Mouse (Mus musculus) forebrain, embryonic 13.5 days (tissue): Measurements from ENCODE around the gene Tbc1d22a. TPM values are rescaled to one million over a fixed set of nuclear protein-coding genes. Genes with fewer than 3 reads are reported as not detected.

Source experiments
- ATAC-seq: fragments of 200-750 bp; cut with Nextera tagmentation; 2 replicates; pipeline ENCODE4 v1.8.0; 2017
- H3K27ac ChIP-seq: fragments of 300-500 bp; sonication (generic); 2 replicates; pipeline ENCODE4 v1.5.1; 2015; ENCODE audit warnings: inconsistent platforms, mild to moderate bottlenecking, moderate library complexity
- H3K27me3 ChIP-seq: fragments of 300-500 bp; sonication (generic); 2 replicates; pipeline ENCODE4 v1.6.1; 2015; ENCODE audit warnings: mild to moderate bottlenecking, inconsistent platforms
- H3K36me3 ChIP-seq: fragments of 300-500 bp; sonication (generic); 2 replicates; pipeline ENCODE4 v1.6.1; 2015; ENCODE audit warnings: mild to moderate bottlenecking, inconsistent platforms; ENCODE audit not compliant: poor library complexity, severe bottlenecking
- H3K4me1 ChIP-seq: fragments of 300-500 bp; sonication (generic); 2 replicates; pipeline ENCODE4 v1.6.1; 2015; ENCODE audit warnings: inconsistent platforms
- H3K4me2 ChIP-seq: fragments of 300-500 bp; sonication (generic); 2 replicates; pipeline ENCODE4 v1.6.1; 2015; ENCODE audit warnings: inconsistent platforms, mild to moderate bottlenecking, moderate library complexity
- H3K4me3 ChIP-seq: fragments of 300-500 bp; sonication (generic); 2 replicates; pipeline ENCODE4 v1.5.1; 2015; ENCODE audit warnings: mild to moderate bottlenecking, inconsistent platforms
- H3K9ac ChIP-seq: fragments of 300-500 bp; sonication (generic); 2 replicates; pipeline ENCODE4 v1.6.1; 2015; ENCODE audit warnings: mild to moderate bottlenecking, inconsistent platforms
- H3K9me3 ChIP-seq: fragments of 300-500 bp; sonication (generic); replicated peaks from 2 replicates; pipeline ENCODE4 v1.6.1; 2016; ENCODE audit warnings: inconsistent platforms
- whole genome bisulfite sequencing: fragments of 180-500 bp; shearing (Covaris S2); methylation state at CpG from one replicate; pipeline ENCODE4 v1.1.7; 2015; 5-methylcytosine and 5-hydroxymethylcytosine counted together
- polyA plus RNA-seq: library from polyadenylated mRNA; unstranded; fragments of >200 nt; fragmentation: Nextera tagmentation; extraction: Ambion mirVana; gene quantifications from 2 replicates; pipeline ENCODE4 v1.2.1, GENCODE M21; 2015

The Tbc1d22a gene
- polyA plus RNA-seq, 1 experiment from 2014 or later, result 10.1 TPM

DNA sequence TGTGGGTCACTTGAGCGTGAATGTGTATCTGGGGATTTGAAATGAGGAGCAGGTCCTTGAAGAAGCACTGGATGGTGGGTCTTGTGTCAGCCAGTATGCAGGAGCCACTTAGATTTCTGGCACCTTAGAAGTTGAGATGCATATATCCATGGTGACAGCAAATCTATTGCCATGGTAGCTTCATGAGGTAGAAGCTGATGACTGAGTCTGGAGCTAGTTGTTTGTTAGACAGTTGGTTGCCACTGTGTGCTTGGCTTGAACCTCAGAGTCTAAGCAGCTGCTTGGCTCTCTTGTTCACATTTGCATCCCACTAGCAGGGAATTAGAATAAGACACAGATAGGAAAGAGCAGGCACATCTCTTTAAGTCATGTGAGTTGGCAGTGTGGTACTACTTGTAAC is 89.6 kb downstream of the Tbc1d22a start:
- H3K9ac ChIP-seq, result no peak overlapping the region
- H3K27ac ChIP-seq, result no peak overlapping the region
- no peak overlapping the region for H3K4me2 ChIP-seq
- H3K9me3 ChIP-seq, result no peaks in the 10 kb centered on the region
- H3K27me3 ChIP-seq, result no peaks in the 10 kb centered on the region
- ATAC-seq, result no peak
- no peaks in the 10 kb centered on the region for H3K4me1 ChIP-seq
- H3K36me3 ChIP-seq, result 0 out of 2 replicates have a peak, but pooled peaks cover 5% of the 10 kb centered on the region
- WGBS, result 93% methylated on average over 1 of the region's 1 CpGs
- no peak overlapping the region for H3K4me3 ChIP-seq

GRCm38 (mm10) chr15:86304861-86305260 is 90.6 kb downstream of the Tbc1d22a start:
- no peak overlapping the region for H3K4me2 ChIP-seq
- 0 out of 2 replicates have a peak, but pooled peaks cover 5% of the 10 kb centered on the region for H3K36me3 ChIP-seq
- 89% methylated on average over 3 of the region's 3 CpGs for WGBS
- no peak overlapping the region for H3K27ac ChIP-seq
- no peak overlapping the region for H3K4me3 ChIP-seq
- 0 out of 2 replicates have a peak, but pooled peaks cover 4% of the 10 kb centered on the region for H3K4me1 ChIP-seq
- H3K9me3 ChIP-seq, result no peaks in the 10 kb centered on the region
- no peaks in the 10 kb centered on the region for H3K27me3 ChIP-seq
- ATAC-seq, result no peak
- H3K9ac ChIP-seq, result no peak overlapping the region

DNA sequence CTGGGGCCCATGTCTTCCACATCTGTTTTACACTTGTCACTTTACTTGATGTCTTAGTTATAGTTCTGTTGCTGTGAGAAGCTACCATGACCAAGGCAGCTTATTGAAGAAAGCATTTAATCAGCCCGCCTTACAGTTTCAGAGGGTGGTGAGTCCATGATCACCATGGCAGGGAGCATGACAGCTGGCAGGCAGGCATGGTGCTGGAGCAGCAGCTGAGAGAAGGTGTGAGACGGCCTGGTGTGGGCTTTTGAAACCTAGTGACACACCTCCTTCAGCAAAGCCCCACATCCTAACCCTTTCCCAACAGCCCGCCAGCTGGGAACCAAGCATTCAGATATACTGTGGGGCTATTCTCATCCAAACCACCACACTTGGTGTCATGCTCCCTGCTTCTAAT is 91.0 kb downstream of the Tbc1d22a start:
- Histone ChIP-seq H3K9me3 (no peaks in the 10 kb centered on the region), H3K4me2 (no peak overlapping the region), H3K9ac (no peak overlapping the region), H3K27ac (no peak overlapping the region), H3K36me3 (0 out of 2 replicates have a peak, but pooled peaks cover 3% of the 10 kb centered on the region), H3K27me3 (no peaks in the 10 kb centered on the region), H3K4me3 (no peak overlapping the region), H3K4me1 (0 out of 2 replicates have a peak, but pooled peaks cover 4% of the 10 kb centered on the region)
- no peak for ATAC-seq
- 82% methylated on average over 3 of the region's 3 CpGs for WGBS

- ATAC-seq, result 0 out of 2 replicates have a peak, but pooled peaks have one; percentile 63
- 78% methylated on average over 5 of the region's 5 CpGs for WGBS
- Histone ChIP-seq H3K27ac (peak overlapping the region; percentile 20; the same call in 1 of the 2 replicates), H3K9ac (no peak overlapping the region), H3K27me3 (no peaks in the 10 kb centered on the region), H3K4me3 (no peak overlapping the region), H3K36me3 (peaks cover 6% of the 10 kb centered on the region), H3K9me3 (no peaks in the 10 kb centered on the region), H3K4me2 (no peak overlapping the region), H3K4me1 (0 out of 2 replicates have a peak, but pooled peaks cover 4% of the 10 kb centered on the region)
Measured at GRCm38 (mm10) chr15:86309213-86309829, 95.1 kb downstream of the Tbc1d22a start.

- Histone ChIP-seq H3K4me1 (peaks cover 20% of the 10 kb centered on the region), H3K36me3 (peaks cover 4% of the 10 kb centered on the region; the same call in 1 of the 2 replicates), H3K9me3 (no peaks in the 10 kb centered on the region), H3K27ac (no peak overlapping the region), H3K4me2 (no peak overlapping the region), H3K27me3 (no peaks in the 10 kb centered on the region), H3K4me3 (no peak overlapping the region), H3K9ac (no peak overlapping the region)
- ATAC-seq, result no peak
- WGBS, result 77% methylated on average over 19 of the region's 19 CpGs
Measured at GRCm38 (mm10) chr15:86320803-86321510, 106.7 kb downstream of the Tbc1d22a start.

DNA sequence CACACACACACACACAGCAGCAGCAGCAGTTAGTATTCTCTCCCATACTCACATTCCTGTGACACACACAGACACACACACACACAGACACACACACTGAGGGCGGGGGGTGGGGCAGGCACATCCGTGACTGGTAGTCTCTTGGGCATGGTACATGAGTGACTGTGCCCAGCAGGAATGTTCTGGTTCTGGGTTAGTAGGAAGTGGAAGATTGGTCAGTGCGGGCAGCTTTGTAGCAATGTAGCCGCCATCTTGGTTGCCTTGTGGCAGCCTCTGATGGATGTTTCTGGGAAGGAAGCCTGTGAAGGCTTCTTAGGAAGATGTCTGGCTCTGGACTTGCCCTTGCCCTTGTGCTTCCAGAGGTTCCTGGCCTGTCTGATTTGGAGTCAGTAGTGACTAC is 112.1 kb downstream of the Tbc1d22a start:
- 91% methylated on average over 4 of the region's 4 CpGs for WGBS
- Histone ChIP-seq H3K27ac (no peak overlapping the region), H3K4me1 (peaks cover 42% of the 10 kb centered on the region), H3K9ac (no peak overlapping the region), H3K4me2 (no peak overlapping the region), H3K4me3 (no peak overlapping the region), H3K36me3 (no peaks in the 10 kb centered on the region), H3K9me3 (no peaks in the 10 kb centered on the region), H3K27me3 (no peaks in the 10 kb centered on the region)
- ATAC-seq, result no peak

GRCm38 (mm10) chr15:86329911-86330310 is 115.7 kb downstream of the Tbc1d22a start:
- WGBS, result 42% methylated on average over 7 of the region's 7 CpGs
- H3K9ac ChIP-seq, result no peak overlapping the region
- no peaks in the 10 kb centered on the region for H3K9me3 ChIP-seq
- peaks cover 53% of the 10 kb centered on the region for H3K4me1 ChIP-seq
- no peaks in the 10 kb centered on the region for H3K27me3 ChIP-seq
- H3K4me2 ChIP-seq, result no peak overlapping the region
- peak; percentile 63; the same call in 1 of the 2 replicates for ATAC-seq
- H3K4me3 ChIP-seq, result no peak overlapping the region
- no peaks in the 10 kb centered on the region for H3K36me3 ChIP-seq
- H3K27ac ChIP-seq, result peak overlapping the region; percentile 63

DNA sequence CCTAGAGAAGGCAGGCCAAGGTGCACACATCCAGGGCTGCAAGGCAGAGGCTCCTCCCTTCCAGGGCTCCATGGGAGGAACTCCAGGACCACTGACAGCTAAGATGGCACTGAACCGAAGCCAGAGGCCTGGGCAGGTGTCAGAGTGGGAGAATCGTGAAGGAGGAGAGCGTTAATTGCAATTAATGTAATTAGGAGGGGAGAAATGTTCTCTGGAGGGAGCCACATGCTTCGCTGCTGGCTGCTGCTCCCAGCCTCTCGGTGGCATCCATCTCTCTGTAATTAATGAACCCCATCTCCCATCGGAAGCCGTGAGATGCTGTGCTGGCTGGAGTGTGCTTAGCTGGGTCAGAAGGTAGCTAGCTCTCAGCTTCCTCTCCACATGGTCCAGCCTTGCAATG is 116.2 kb downstream of the Tbc1d22a start:
- H3K4me1 ChIP-seq, result peaks cover 57% of the 10 kb centered on the region
- ATAC-seq, result peak; percentile 70

DNA sequence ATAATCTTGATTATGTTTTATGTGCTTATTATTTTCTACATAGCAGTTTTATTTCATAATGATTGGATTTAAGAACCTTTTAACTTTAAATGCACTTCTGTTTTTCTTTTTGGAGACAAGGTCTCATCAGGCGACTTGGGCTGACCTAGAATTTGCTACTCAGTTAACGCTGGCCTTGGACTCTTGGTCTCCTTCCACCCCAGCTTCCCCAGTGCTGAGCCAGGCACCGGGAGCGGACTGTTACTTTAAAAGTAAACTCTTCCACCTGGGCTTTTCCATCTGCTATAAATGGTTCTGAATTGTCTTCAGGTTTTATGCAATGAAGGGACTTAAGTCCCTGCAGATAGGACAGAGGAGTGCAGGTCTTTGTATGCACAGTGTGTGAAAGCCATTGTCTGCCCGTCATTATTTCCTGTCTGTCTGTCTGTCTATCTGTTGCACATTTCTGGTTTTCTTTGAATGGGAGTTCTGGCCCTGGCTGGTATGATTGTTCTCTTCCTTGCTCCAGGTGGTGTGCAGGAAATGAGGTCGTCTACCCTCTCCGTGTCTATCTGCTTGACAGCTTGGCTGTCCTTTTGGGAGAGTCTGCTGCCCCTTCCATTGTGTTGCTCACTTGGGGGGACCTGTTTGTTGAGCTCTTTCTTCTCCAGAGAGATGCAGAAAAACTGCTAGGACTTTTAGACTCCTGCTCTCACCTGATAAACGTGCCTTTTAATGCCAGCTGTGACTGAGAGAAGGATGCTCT is 117.4 kb downstream of the Tbc1d22a start:
- H3K27me3 ChIP-seq, result no peaks in the 10 kb centered on the region
- no peak overlapping the region for H3K4me3 ChIP-seq
- peaks cover 57% of the 10 kb centered on the region for H3K4me1 ChIP-seq
- no peak overlapping the region for H3K4me2 ChIP-seq
- no peaks in the 10 kb centered on the region for H3K9me3 ChIP-seq
- 68% methylated on average over 8 of the region's 8 CpGs for WGBS
- H3K9ac ChIP-seq, result no peak overlapping the region
- ATAC-seq, result no peak
- no peak overlapping the region for H3K27ac ChIP-seq
- no peaks in the 10 kb centered on the region for H3K36me3 ChIP-seq

More for the DNA sequence above, 116.2 kb downstream of the Tbc1d22a start:
- 40% methylated on average over 7 of the region's 7 CpGs for WGBS
- no peak overlapping the region for H3K4me2 ChIP-seq
- H3K27ac ChIP-seq, result peak overlapping the region; percentile 63
- H3K27me3 ChIP-seq, result no peaks in the 10 kb centered on the region
- H3K9me3 ChIP-seq, result no peaks in the 10 kb centered on the region
- no peaks in the 10 kb centered on the region for H3K36me3 ChIP-seq
- H3K9ac ChIP-seq, result no peak overlapping the region
- H3K4me3 ChIP-seq, result no peak overlapping the region

- H3K9me3 ChIP-seq, result no peaks in the 10 kb centered on the region
- peaks cover 3% of the 10 kb centered on the region; the same call in 1 of the 2 replicates for H3K27me3 ChIP-seq
- no peak overlapping the region for H3K9ac ChIP-seq
- WGBS, result 93% methylated on average over 4 of the region's 4 CpGs
- H3K4me3 ChIP-seq, result no peak overlapping the region
- no peak for ATAC-seq
- H3K36me3 ChIP-seq, result no peaks in the 10 kb centered on the region
- peaks cover 56% of the 10 kb centered on the region for H3K4me1 ChIP-seq
- H3K4me2 ChIP-seq, result no peak overlapping the region
- no peak overlapping the region for H3K27ac ChIP-seq
Measured at GRCm38 (mm10) chr15:86333176-86333575, 118.9 kb downstream of the Tbc1d22a start.

DNA sequence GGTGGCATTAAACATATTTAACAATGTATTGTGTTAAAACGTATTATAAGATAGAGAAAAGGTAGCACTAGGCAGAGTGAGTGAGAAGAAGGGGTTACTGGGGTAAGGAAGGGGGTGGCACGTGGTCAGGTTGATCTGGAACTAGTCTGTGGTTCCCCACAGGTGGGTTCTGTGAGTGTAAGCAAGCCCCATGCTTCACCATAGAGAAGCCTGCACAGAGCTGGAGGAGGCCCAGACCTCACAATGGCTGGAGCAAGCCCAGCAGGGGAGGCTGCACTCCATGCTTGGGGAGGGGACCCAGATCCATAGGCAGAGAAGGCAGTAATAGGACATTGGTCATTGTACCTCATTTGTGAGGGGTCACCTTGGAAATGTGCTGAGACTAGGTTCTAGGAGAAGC is 119.3 kb downstream of the Tbc1d22a start:
- H3K27ac ChIP-seq, result no peak overlapping the region
- no peak overlapping the region for H3K4me3 ChIP-seq
- no peaks in the 10 kb centered on the region for H3K36me3 ChIP-seq
- H3K9me3 ChIP-seq, result no peaks in the 10 kb centered on the region
- peaks cover 52% of the 10 kb centered on the region for H3K4me1 ChIP-seq
- no peak for ATAC-seq
- no peak overlapping the region for H3K9ac ChIP-seq
- H3K27me3 ChIP-seq, result peaks cover 3% of the 10 kb centered on the region; the same call in 1 of the 2 replicates
- 82% methylated on average over 2 of the region's 2 CpGs for WGBS
- H3K4me2 ChIP-seq, result no peak overlapping the region

DNA sequence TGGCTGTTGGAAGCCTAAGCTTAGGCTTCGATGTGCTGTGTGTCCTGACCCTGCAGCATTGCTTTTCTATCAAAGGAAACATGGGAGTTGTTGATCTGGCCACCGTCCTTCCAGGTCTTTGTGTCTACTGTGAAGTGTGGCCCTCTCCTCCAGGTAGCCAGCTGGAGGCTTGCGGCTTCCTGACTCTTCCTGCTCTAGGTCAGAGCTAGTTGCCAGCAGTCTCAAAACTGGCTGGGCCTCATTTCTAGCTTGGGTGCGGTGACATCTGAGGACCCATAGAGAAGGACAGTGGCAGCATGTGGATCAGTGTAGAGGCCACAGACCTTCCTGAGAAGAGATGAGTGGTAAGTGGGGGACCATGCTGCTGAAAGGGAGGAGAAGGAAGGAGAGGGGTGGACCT is 120.0 kb downstream of the Tbc1d22a start:
- Histone ChIP-seq H3K4me2 (no peak overlapping the region), H3K4me3 (no peak overlapping the region), H3K9ac (no peak overlapping the region), H3K27ac (peak overlapping the region; percentile 51; the same call in 1 of the 2 replicates), H3K9me3 (no peaks in the 10 kb centered on the region), H3K4me1 (peaks cover 53% of the 10 kb centered on the region), H3K27me3 (peaks cover 3% of the 10 kb centered on the region; the same call in 1 of the 2 replicates), H3K36me3 (no peaks in the 10 kb centered on the region)
- no peak for ATAC-seq
- WGBS, result 95% methylated on average over 4 of the region's 4 CpGs
